Mouse (Mus musculus): ENCODE data around the gene Aqp12. TPM values are rescaled to one million over a fixed set of nuclear protein-coding genes. Genes with fewer than 3 reads are reported as not detected.
A peak's percentile ranks its signal among the peaks of the same experiment; 100 is the strongest.
"Not testable (repeated sequence)": the region's sequence is repeated elsewhere in the genome, so short reads cannot be mapped to it uniquely, and the experiment has no call there.

Gene Aqp12
- total RNA-seq (2012; rRNA removed) (not detected in 2 replicates), total RNA-seq (2014; rRNA removed) (not detected in 2 replicates), polyA plus RNA-seq (2012; ENCODE audit: insufficient read length, low read depth) (not detected in 2 replicates)

DNA sequence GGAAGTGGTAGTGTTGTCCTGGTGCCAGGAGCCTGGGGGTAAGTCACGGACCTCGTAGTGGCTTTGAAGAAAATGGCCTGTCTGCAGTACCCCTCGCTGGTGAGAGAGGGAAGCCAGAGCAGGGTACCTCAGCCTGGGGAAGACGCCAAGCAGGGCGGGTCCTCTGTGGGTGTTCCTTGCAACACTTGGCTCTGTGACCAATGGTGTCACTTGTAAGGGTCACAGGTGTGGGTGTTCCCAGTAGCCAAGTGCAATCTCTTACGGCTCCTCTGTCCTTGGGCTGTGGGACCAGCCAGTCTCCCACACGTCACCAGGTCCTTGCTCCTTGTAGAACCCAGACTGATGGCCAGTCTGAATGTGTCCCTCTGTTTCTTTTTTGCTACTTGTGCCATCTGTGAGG lies at the start of gene Aqp12:
Gene Aqp12 (plus strand): TSS at position 274 of the 400 bp plus-strand sequence.
- H3K79me2 ChIP-seq (replicated peaks; ENCODE audit: control insufficient read depth, extremely low read depth, insufficient read depth, poor library complexity, severe bottlenecking), result no peaks in the 10 kb centered on the region
- in situ Hi-C loops (cut with MboI; ENCODE audit: low pct_ligation_motif_present, low pct_unique_long_range_greater_than_20kb, low sequenced_read_pairs), result no loop called here

DNA sequence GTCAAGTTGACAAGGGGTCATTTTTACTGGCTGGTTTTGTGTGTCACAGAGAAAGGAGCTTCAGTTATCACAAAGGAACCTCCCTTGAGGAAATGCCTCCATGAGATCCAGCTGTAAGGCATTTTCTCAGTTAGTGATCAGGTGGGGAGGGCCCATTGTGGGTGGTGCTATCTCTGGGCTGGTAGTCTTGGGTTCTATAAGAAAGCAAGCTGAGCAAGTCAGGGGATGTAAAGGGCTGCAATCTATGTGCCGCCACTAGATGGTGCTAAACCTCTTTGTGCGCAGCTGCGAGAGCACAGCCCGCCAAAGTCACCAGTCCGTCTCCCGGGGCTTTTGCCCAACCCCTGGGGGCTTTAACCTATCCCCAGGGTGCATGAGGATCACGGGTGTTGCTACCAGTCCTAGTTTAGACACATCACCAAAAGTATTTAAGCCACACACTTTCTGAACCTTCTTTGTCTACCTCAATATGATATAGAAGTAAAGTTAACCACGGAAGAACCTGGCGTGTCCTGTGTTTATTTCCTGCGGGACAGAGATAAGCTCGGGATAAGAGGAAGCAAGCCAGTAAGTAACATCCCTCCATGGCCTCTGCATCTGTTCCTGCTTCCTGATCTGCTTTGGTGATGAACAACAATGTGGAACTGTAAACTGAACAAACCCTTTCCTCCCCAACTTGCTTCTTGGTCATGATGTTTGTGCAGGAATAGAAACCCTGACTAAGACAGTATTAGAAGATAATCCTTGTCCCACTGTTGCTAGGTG lies 49.4 kb upstream of the Aqp12 start:
- H3K9ac ChIP-seq (ENCODE audit: insufficient read depth, low read depth); H3K27ac ChIP-seq (ENCODE audit: insufficient read depth, low read depth); H3K36me3 ChIP-seq (replicated peaks in 1 of 2; ENCODE audit: control insufficient read depth in 1 of 2, insufficient read depth in 1 of 2, low read length in 1 of 2); H3K79me2 ChIP-seq (replicated peaks; ENCODE audit: control insufficient read depth, extremely low read depth, insufficient read depth, poor library complexity, severe bottlenecking); H3K4me3 ChIP-seq (replicated peaks in 1 of 3; ENCODE audit: low read depth in 2 of 3, low read length in 2 of 3, poor library complexity in 1 of 3); dilution Hi-C loops (cut with MboI; ENCODE audit: extremely low pct_ligation_motif_present, extremely low pct_unique_long_range_greater_than_20kb, low sequenced_read_pairs); H3K27me3 ChIP-seq (replicated peaks); H3K9me3 ChIP-seq (replicated peaks; ENCODE audit: low read length); DNase-seq (ENCODE audit: extremely low read depth): not testable (repeated sequence)
- in situ Hi-C loops (cut with MboI; ENCODE audit: low pct_ligation_motif_present, low pct_unique_long_range_greater_than_20kb, low sequenced_read_pairs), result loop anchor here (5.0 kb wide), 1 partner anchor 56 kb away; no protein-coding TSS in a partner anchor
- Histone ChIP-seq H3K4me2 (ENCODE audit: insufficient read depth, low read depth, poor library complexity, severe bottlenecking) (peak overlapping the region; percentile 55), H3K4me1 (ENCODE audit: control insufficient read depth in 1 of 2, insufficient read depth in 2 of 2) (peaks cover 7 to 22% of the 10 kb centered on the region in 2 experiments)
- TF ChIP-seq SMC3 (IDR thresholded peaks at IDR 0.05; ENCODE audit: low read depth, low read length), result peak; percentile 51
- TF ChIP-seq CTCF (conservative IDR thresholded peaks at IDR 0.05 in 1 of 2, IDR thresholded peaks at IDR 0.05 in 1 of 2; ENCODE audit: low read depth in 2 of 2, low read length in 2 of 2), result peak; percentile 17 to 61; a peak in 3 of 4 replicates
- TF ChIP-seq RAD21 (IDR thresholded peaks at IDR 0.05; ENCODE audit: low read depth, low read length), result peak; percentile 46
- TF ChIP-seq NRF1 (IDR thresholded peaks at IDR 0.05; ENCODE audit: low read depth, low read length), result peak; percentile 49

More for the DNA sequence above, at the start of gene Aqp12:
- DNase-seq (ENCODE audit: extremely low read depth), result no peak
- Histone ChIP-seq H3K4me3 (replicated peaks in 1 of 3; ENCODE audit: low read depth in 2 of 3, low read length in 2 of 3, poor library complexity in 1 of 3) (no peak within 1 kb of the TSS), H3K27me3 (replicated peaks) (no peaks in the 10 kb centered on the region), H3K9ac (ENCODE audit: insufficient read depth, low read depth) (no peak within 1 kb of the TSS), H3K4me2 (ENCODE audit: insufficient read depth, low read depth, poor library complexity, severe bottlenecking) (no peak within 1 kb of the TSS), H3K36me3 (replicated peaks in 1 of 2; ENCODE audit: control insufficient read depth in 1 of 2, insufficient read depth in 1 of 2, low read length in 1 of 2) (no peaks in the 10 kb centered on the region), H3K4me1 (ENCODE audit: control insufficient read depth in 1 of 2, insufficient read depth in 2 of 2) (peaks cover 21 to 36% of the 10 kb centered on the region in 2 experiments), H3K9me3 (replicated peaks; ENCODE audit: low read length) (no peaks in the 10 kb centered on the region), H3K27ac (ENCODE audit: insufficient read depth, low read depth) (no peak within 1 kb of the TSS)
- dilution Hi-C loops (cut with MboI; ENCODE audit: extremely low pct_ligation_motif_present, extremely low pct_unique_long_range_greater_than_20kb, low sequenced_read_pairs), result no loop called here
- no peak for TF ChIP-seq RAD21 (IDR thresholded peaks at IDR 0.05; ENCODE audit: low read depth, low read length)
- no peak for TF ChIP-seq E2F4 (IDR thresholded peaks at IDR 0.05; ENCODE audit: insufficient replicate concordance, low read depth, low read length)
- no peak for TF ChIP-seq ETS1 (conservative IDR thresholded peaks at IDR 0.05; ENCODE audit: low read depth, low read length)
- TF ChIP-seq EP300 (IDR thresholded peaks at IDR 0.05; ENCODE audit: low read length), result no peak

GRCm38 (mm10) chr1:92958999-92959398 lies 47.1 kb upstream of the Aqp12 start:
- no peaks in the 10 kb centered on the region for H3K27me3 ChIP-seq (replicated peaks)
- dilution Hi-C loops (cut with MboI; ENCODE audit: extremely low pct_ligation_motif_present, extremely low pct_unique_long_range_greater_than_20kb, low sequenced_read_pairs), result no loop called here

DNA sequence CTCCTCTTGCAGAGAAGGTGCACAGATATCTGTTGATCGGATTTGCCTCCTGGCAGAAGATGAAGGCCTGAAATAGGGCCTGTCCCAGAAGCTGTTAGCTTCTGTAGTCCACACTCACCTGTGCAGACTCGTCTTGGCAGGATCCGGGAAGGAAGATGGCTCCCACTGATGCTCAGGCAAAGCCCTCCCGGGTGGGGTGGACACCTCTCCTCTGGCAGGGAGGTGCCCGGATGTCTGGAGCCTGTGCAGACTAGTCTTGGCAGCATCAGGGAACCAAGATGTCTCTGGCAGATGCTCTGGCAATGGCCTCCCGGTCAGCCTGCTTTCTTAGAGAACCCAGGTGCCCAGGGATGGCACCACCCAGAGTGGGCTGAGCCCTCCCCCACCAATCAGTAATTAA lies 35.3 kb upstream of the Aqp12 start:
- H3K4me3 ChIP-seq (replicated peaks in 1 of 3; ENCODE audit: low read depth in 2 of 3, low read length in 2 of 3, poor library complexity in 1 of 3); H3K36me3 ChIP-seq (replicated peaks in 1 of 2; ENCODE audit: control insufficient read depth in 1 of 2, insufficient read depth in 1 of 2, low read length in 1 of 2); H3K27me3 ChIP-seq (replicated peaks); DNase-seq (ENCODE audit: extremely low read depth); H3K79me2 ChIP-seq (replicated peaks; ENCODE audit: control insufficient read depth, extremely low read depth, insufficient read depth, poor library complexity, severe bottlenecking); dilution Hi-C loops (cut with MboI; ENCODE audit: extremely low pct_ligation_motif_present, extremely low pct_unique_long_range_greater_than_20kb, low sequenced_read_pairs); in situ Hi-C loops (cut with MboI; ENCODE audit: low pct_ligation_motif_present, low pct_unique_long_range_greater_than_20kb, low sequenced_read_pairs); H3K27ac ChIP-seq (ENCODE audit: insufficient read depth, low read depth); H3K9me3 ChIP-seq (replicated peaks; ENCODE audit: low read length); H3K9ac ChIP-seq (ENCODE audit: insufficient read depth, low read depth); H3K4me2 ChIP-seq (ENCODE audit: insufficient read depth, low read depth, poor library complexity, severe bottlenecking): not testable (repeated sequence)
- H3K4me1 ChIP-seq (ENCODE audit: control insufficient read depth in 1 of 2, insufficient read depth in 2 of 2), result peaks cover 14 to 38% of the 10 kb centered on the region in 2 experiments

More at GRCm38 (mm10) chr1:92958999-92959398, 47.1 kb upstream of the Aqp12 start:
- in situ Hi-C loops (cut with MboI; ENCODE audit: low pct_ligation_motif_present, low pct_unique_long_range_greater_than_20kb, low sequenced_read_pairs), result loop anchor here (5.0 kb wide), 1 partner anchor 53 kb away; no protein-coding TSS in a partner anchor
- no peaks in the 10 kb centered on the region for H3K9me3 ChIP-seq (replicated peaks; ENCODE audit: low read length)
- H3K4me2 ChIP-seq (ENCODE audit: insufficient read depth, low read depth, poor library complexity, severe bottlenecking), result no peak overlapping the region
- DNase-seq (ENCODE audit: extremely low read depth), result no peak
- H3K27ac ChIP-seq (ENCODE audit: insufficient read depth, low read depth), result no peak overlapping the region
- H3K36me3 ChIP-seq (replicated peaks in 1 of 2; ENCODE audit: control insufficient read depth in 1 of 2, insufficient read depth in 1 of 2, low read length in 1 of 2), result no peaks in the 10 kb centered on the region
- peaks cover 5 to 16% of the 10 kb centered on the region in 2 experiments for H3K4me1 ChIP-seq (ENCODE audit: control insufficient read depth in 1 of 2, insufficient read depth in 2 of 2)
- TF ChIP-seq ZC3H11A (IDR thresholded peaks at IDR 0.05; ENCODE audit: low read depth, low read length) (no peak), MEF2A (IDR thresholded peaks at IDR 0.05; ENCODE audit: borderline replicate concordance, low read depth, low read length) (no peak), MAFK (IDR thresholded peaks at IDR 0.05; ENCODE audit: insufficient replicate concordance, low read length) (no peak), POLR2AphosphoS2 (IDR thresholded peaks at IDR 0.05; ENCODE audit: low read depth, low read length) (no peak), ZMIZ1 (IDR thresholded peaks at IDR 0.05; ENCODE audit: low read depth, low read length) (no peak), CTCF (conservative IDR thresholded peaks at IDR 0.05 in 1 of 2, IDR thresholded peaks at IDR 0.05 in 1 of 2; ENCODE audit: low read depth in 2 of 2, low read length in 2 of 2) (no peak), E2F4 (IDR thresholded peaks at IDR 0.05; ENCODE audit: insufficient replicate concordance, low read depth, low read length) (no peak), MXI1 (IDR thresholded peaks at IDR 0.05; ENCODE audit: low read depth, low read length) (no peak), POLR2A (IDR thresholded peaks at IDR 0.05; ENCODE audit: low read depth, low read length) (no peak), ELF1 (IDR thresholded peaks at IDR 0.05; ENCODE audit: low read depth, low read length) (no peak), SIN3A (IDR thresholded peaks at IDR 0.05; ENCODE audit: low read length) (no peak), RAD21 (IDR thresholded peaks at IDR 0.05; ENCODE audit: low read depth, low read length) (no peak), IRF4 (IDR thresholded peaks at IDR 0.05; ENCODE audit: low read depth, low read length) (no peak), RCOR1 (conservative IDR thresholded peaks at IDR 0.05; ENCODE audit: low read depth, low read length) (no peak), USF2 (conservative IDR thresholded peaks at IDR 0.05; ENCODE audit: low read depth, low read length) (no peak)
- H3K9ac ChIP-seq (ENCODE audit: insufficient read depth, low read depth), result no peak overlapping the region
- H3K79me2 ChIP-seq (replicated peaks; ENCODE audit: control insufficient read depth, extremely low read depth, insufficient read depth, poor library complexity, severe bottlenecking), result no peaks in the 10 kb centered on the region
- H3K4me3 ChIP-seq (replicated peaks in 1 of 3; ENCODE audit: low read depth in 2 of 3, low read length in 2 of 3, poor library complexity in 1 of 3), result no peak overlapping the region

Measured in CH12.LX (cell line).